Mouse (Mus musculus): ENCODE data around the gene Bcl6b. TPM values are rescaled to one million over a fixed set of nuclear protein-coding genes. Genes with fewer than 3 reads are reported as not detected.

Gene Bcl6b
- polyA plus RNA-seq (2015; fragmentation: Nextera tagmentation; extraction: Ambion mirVana), result 3.5 and 8.5 TPM in 2 replicates

GRCm38 (mm10) chr11:70229260-70230010 lies at the start of gene Bcl6b:
Gene Bcl6b (minus strand): TSS chr11:70229798.

GRCm38 (mm10) chr11:70254931-70255531 lies 25.4 kb upstream of the Bcl6b start, which contains the start of gene Alox12:
Gene Alox12 (minus strand): TSS chr11:70255353.

GRCm38 (mm10) chr11:70239541-70240279 lies 10.1 kb upstream of the Bcl6b start, which contains the start of the genes Gm21988 and Rnasek:
Gene Gm21988 (minus strand): TSS chr11:70239830.
Gene Rnasek (minus strand): TSS chr11:70239842.

GRCm38 (mm10) chr11:70237457-70238167 lies 8.0 kb upstream of the Bcl6b start, which contains the start of gene 0610010K14Rik:
Gene 0610010K14Rik (minus strand): TSS chr11:70237914.

GRCm38 (mm10) chr11:70220731-70221602 lies 8.6 kb downstream of the Bcl6b start, which contains the start of gene Slc16a13:
Gene Slc16a13 (minus strand): TSS chr11:70221064.

GRCm38 (mm10) chr11:70212423-70212822 lies 17.2 kb downstream of the Bcl6b start, which contains the start of gene Slc16a11:
Gene Slc16a11 (plus strand): TSS chr11:70212752.

Small RNAs within 50 kb of the gene (microRNA-seq; reads per million reads assigned to microRNA genes)
- gene Mir195a (ENCODE audit: borderline replicate concordance, insufficient number of aligned reads) (793 reads per million, percentile 73 among the genes with 10 or more reads in this experiment), gene Mir497 (ENCODE audit: borderline replicate concordance, insufficient number of aligned reads) (not detected), gene Mir497b (ENCODE audit: borderline replicate concordance, insufficient number of aligned reads) (not detected)

Other genes starting within 250 kb of the Bcl6b start
- gene Ctdnep1, start 248.6 kb downstream of the Bcl6b start, polyA plus RNA-seq (2015; fragmentation: Nextera tagmentation; extraction: Ambion mirVana), result 17.2 and 21.6 TPM in 2 replicates
- 104 and 109 TPM in 2 replicates for gene Elp5, start 247.3 kb downstream of the Bcl6b start, polyA plus RNA-seq (2015; fragmentation: Nextera tagmentation; extraction: Ambion mirVana)
- gene Gabarap, start 238.7 kb downstream of the Bcl6b start, polyA plus RNA-seq (2015; fragmentation: Nextera tagmentation; extraction: Ambion mirVana), result 665 and 705 TPM in 2 replicates
- gene Phf23, start 234.0 kb downstream of the Bcl6b start, polyA plus RNA-seq (2015; fragmentation: Nextera tagmentation; extraction: Ambion mirVana), result 39.5 and 47.3 TPM in 2 replicates
- 14.5 and 17.4 TPM in 2 replicates for gene Dvl2, start 229.2 kb downstream of the Bcl6b start, polyA plus RNA-seq (2015; fragmentation: Nextera tagmentation; extraction: Ambion mirVana)
- 103 and 150 TPM in 2 replicates for gene Acadvl, start 214.4 kb downstream of the Bcl6b start, polyA plus RNA-seq (2015; fragmentation: Nextera tagmentation; extraction: Ambion mirVana)
- 5.0 and 5.4 TPM in 2 replicates for gene Dlg4, start 212.9 kb downstream of the Bcl6b start, polyA plus RNA-seq (2015; fragmentation: Nextera tagmentation; extraction: Ambion mirVana)
- gene Asgr1, start 175.7 kb downstream of the Bcl6b start, polyA plus RNA-seq (2015; fragmentation: Nextera tagmentation; extraction: Ambion mirVana), result 10.5 and 12.1 TPM in 2 replicates
- gene Asgr2, start 137.2 kb downstream of the Bcl6b start, polyA plus RNA-seq (2015; fragmentation: Nextera tagmentation; extraction: Ambion mirVana), result 1.3 TPM in 2 replicates
- gene Mgl2, start 99.5 kb downstream of the Bcl6b start, polyA plus RNA-seq (2015; fragmentation: Nextera tagmentation; extraction: Ambion mirVana), result 0.61 and 0.99 TPM in 2 replicates
- 1.9 and 2.6 TPM in 2 replicates for gene Clec10a, start 73.6 kb downstream of the Bcl6b start, polyA plus RNA-seq (2015; fragmentation: Nextera tagmentation; extraction: Ambion mirVana)
- gene Slc16a11, start 17.0 kb downstream of the Bcl6b start, polyA plus RNA-seq (2015; fragmentation: Nextera tagmentation; extraction: Ambion mirVana), result 0.61 and 0.86 TPM in 2 replicates
- 2.8 and 4.8 TPM in 2 replicates for gene Slc16a13, start 8.7 kb downstream of the Bcl6b start, polyA plus RNA-seq (2015; fragmentation: Nextera tagmentation; extraction: Ambion mirVana)
- gene 0610010K14Rik, start 8.1 kb upstream of the Bcl6b start, polyA plus RNA-seq (2015; fragmentation: Nextera tagmentation; extraction: Ambion mirVana), result 93.4 and 103 TPM in 2 replicates
- 8.0 and 12.6 TPM in 2 replicates for gene Gm21988, start 10.0 kb upstream of the Bcl6b start, polyA plus RNA-seq (2015; fragmentation: Nextera tagmentation; extraction: Ambion mirVana)
- 368 and 549 TPM in 2 replicates for gene Rnasek, start 10.0 kb upstream of the Bcl6b start, polyA plus RNA-seq (2015; fragmentation: Nextera tagmentation; extraction: Ambion mirVana)
- gene Alox12, start 25.6 kb upstream of the Bcl6b start, polyA plus RNA-seq (2015; fragmentation: Nextera tagmentation; extraction: Ambion mirVana), result 1.6 TPM in 2 replicates
- 0.14 and 0.26 TPM in 2 replicates for gene Alox12e, start 92.8 kb upstream of the Bcl6b start, polyA plus RNA-seq (2015; fragmentation: Nextera tagmentation; extraction: Ambion mirVana)
- 0.44 and 0.91 TPM in 2 replicates for gene Alox15, start 122.2 kb upstream of the Bcl6b start, polyA plus RNA-seq (2015; fragmentation: Nextera tagmentation; extraction: Ambion mirVana)
- 15.5 and 15.7 TPM in 2 replicates for gene Pelp1, start 180.2 kb upstream of the Bcl6b start, polyA plus RNA-seq (2015; fragmentation: Nextera tagmentation; extraction: Ambion mirVana)
- gene Arrb2, start 202.8 kb upstream of the Bcl6b start, polyA plus RNA-seq (2015; fragmentation: Nextera tagmentation; extraction: Ambion mirVana), result 14.6 and 17.0 TPM in 2 replicates
- 25.7 and 35.8 TPM in 2 replicates for gene Med11, start 222.1 kb upstream of the Bcl6b start, polyA plus RNA-seq (2015; fragmentation: Nextera tagmentation; extraction: Ambion mirVana)
- 0.68 and 1.1 TPM in 2 replicates for gene Zmynd15, start 229.6 kb upstream of the Bcl6b start, polyA plus RNA-seq (2015; fragmentation: Nextera tagmentation; extraction: Ambion mirVana)
- gene Cxcl16, start 230.2 kb upstream of the Bcl6b start, polyA plus RNA-seq (2015; fragmentation: Nextera tagmentation; extraction: Ambion mirVana), result 12.3 and 15.6 TPM in 2 replicates